Mouse (Mus musculus): ENCODE results near the gene Usp2. TPM values are rescaled to one million over a fixed set of nuclear protein-coding genes. Genes with fewer than 3 reads are reported as not detected.
A peak's percentile ranks its signal among the peaks of the same experiment; 100 is the strongest.

Usp2 gene
- 7.2 and 11.1 TPM in 2 replicates for polyA plus RNA-seq (2012; ENCODE audit: insufficient read depth, insufficient read length, missing spikeins)

GRCm38 (mm10) chr9:44066785-44067225 lies at the start of gene Usp2:
Usp2 (plus strand) TSS chr9:44067021.
- H3K4me3 ChIP-seq (ENCODE audit: insufficient read depth, low read depth, low read length): peak within 1 kb of the TSS; percentile 78
- H3K4me1 ChIP-seq (ENCODE audit: control insufficient read depth, insufficient read depth, insufficient read length, low read length): peaks cover 3% of the 10 kb centered on the region; the same call in 1 of the 2 replicates
- H3K27ac ChIP-seq (replicated peaks; ENCODE audit: low read depth, low read length): peak within 1 kb of the TSS; percentile 79

GRCm38 (mm10) chr9:44017846-44018245 lies 49.0 kb upstream of the Usp2 start:
- no peak overlapping the region for H3K27ac ChIP-seq (replicated peaks; ENCODE audit: low read depth, low read length)
- H3K4me3 ChIP-seq (ENCODE audit: insufficient read depth, low read depth, low read length): no peak overlapping the region
- no peaks in the 10 kb centered on the region for H3K4me1 ChIP-seq (ENCODE audit: control insufficient read depth, insufficient read depth, insufficient read length, low read length)

- no peak overlapping the region for H3K4me3 ChIP-seq (ENCODE audit: insufficient read depth, low read depth, low read length)
Observed at GRCm38 (mm10) chr9:44020001-44020400, 46.8 kb upstream of the Usp2 start.

DNA sequence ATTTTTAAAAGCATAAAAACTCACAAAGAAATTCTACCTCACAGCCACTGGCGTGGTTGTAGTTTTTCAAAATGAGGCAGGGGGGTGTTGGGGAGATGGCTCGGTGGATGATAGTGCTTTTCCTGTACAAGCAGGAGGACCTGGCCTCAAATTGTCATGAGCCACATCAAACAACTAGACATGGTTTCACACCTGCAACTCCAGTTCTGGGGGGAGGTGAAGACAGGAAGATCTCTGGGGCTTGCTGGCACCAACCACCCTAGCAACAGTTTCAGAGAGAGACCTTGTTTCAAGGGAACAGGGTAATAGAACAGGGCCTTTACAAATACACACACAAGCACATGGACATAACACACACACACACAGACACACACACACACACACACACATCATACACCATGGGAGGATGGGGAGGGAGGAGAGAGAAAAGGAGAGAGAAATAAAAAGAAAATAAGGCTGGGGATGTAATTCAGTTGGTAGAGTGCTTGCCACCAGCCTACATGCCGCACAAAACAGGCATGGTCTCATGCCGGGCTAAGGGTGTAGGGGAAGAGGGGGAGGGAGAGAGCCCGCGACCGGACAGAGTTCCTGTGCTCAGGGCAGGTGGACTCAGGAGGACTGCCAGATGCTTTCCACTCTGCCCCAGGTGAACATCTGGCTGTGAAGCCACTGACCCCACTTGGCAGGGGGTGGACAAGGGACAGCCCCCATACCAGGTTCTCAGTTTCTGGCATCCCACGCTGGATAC lies 44.5 kb upstream of the Usp2 start:
- Histone ChIP-seq H3K4me1 (ENCODE audit: control insufficient read depth, insufficient read depth, insufficient read length, low read length) (no peaks in the 10 kb centered on the region), H3K4me3 (ENCODE audit: insufficient read depth, low read depth, low read length) (no peak overlapping the region), H3K27ac (replicated peaks; ENCODE audit: low read depth, low read length) (no peak overlapping the region)

More at GRCm38 (mm10) chr9:44020001-44020400, 46.8 kb upstream of the Usp2 start:
- Histone ChIP-seq H3K27ac (replicated peaks; ENCODE audit: low read depth, low read length) (no peak overlapping the region), H3K4me1 (ENCODE audit: control insufficient read depth, insufficient read depth, insufficient read length, low read length) (no peaks in the 10 kb centered on the region)

GRCm38 (mm10) chr9:44024096-44024495 lies 42.7 kb upstream of the Usp2 start:
- Histone ChIP-seq H3K4me1 (ENCODE audit: control insufficient read depth, insufficient read depth, insufficient read length, low read length) (no peaks in the 10 kb centered on the region), H3K4me3 (ENCODE audit: insufficient read depth, low read depth, low read length) (no peak overlapping the region), H3K27ac (replicated peaks; ENCODE audit: low read depth, low read length) (no peak overlapping the region)

DNA sequence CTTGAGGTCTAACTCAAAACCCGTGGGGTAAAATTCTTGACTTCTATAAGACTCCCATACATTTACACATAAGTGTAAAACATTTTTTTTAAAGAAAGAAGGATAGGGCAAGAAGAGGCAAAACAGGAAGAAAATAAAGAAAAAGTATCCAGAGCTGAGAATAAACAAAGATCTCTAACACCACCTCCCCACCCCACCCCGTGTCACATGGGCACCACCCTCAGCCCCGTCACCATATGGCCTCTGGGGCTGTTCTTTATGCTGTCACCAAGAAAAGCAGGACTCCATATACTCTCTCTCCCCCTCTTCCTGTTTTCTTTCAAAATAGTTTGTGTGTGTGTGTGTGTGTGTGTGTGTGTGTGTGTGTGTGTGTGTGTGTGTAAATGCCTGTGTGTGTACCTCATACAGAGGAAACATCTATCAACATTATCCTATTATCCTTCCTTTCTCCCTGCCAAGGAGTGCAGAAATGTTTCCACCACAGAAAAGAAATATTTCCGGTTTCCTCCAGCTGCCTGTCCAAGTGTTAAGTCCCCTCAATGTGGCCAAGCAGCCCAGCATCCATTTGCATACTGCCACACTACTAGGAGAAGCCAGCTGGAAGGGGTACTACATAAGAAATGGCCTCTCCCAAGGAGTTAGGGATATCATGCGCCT lies 37.1 kb upstream of the Usp2 start:
- no peak overlapping the region for H3K4me3 ChIP-seq (ENCODE audit: insufficient read depth, low read depth, low read length)
- H3K27ac ChIP-seq (replicated peaks; ENCODE audit: low read depth, low read length): no peak overlapping the region
- H3K4me1 ChIP-seq (ENCODE audit: control insufficient read depth, insufficient read depth, insufficient read length, low read length): no peaks in the 10 kb centered on the region

DNA sequence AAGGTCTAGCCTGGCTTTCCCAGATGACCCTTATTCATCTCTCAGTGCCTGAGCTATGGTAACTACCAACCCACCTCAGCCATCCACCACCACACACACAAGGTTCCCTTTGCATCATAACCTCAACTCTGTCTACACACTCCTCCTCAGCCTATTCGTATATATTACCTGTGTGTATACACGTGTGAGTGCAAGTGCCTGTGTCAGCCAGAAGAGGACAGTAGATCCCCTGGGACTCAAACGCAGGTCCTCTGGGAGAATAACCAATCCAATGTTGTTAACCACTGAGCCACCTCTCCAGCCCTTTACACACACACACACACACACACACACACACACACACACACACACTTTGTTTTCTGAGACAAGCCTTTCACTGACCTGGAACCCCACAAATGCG lies 36.2 kb upstream of the Usp2 start:
- H3K4me3 ChIP-seq (ENCODE audit: insufficient read depth, low read depth, low read length): no peak overlapping the region
- H3K4me1 ChIP-seq (ENCODE audit: control insufficient read depth, insufficient read depth, insufficient read length, low read length): no peaks in the 10 kb centered on the region
- no peak overlapping the region for H3K27ac ChIP-seq (replicated peaks; ENCODE audit: low read depth, low read length)

- H3K27ac ChIP-seq (replicated peaks; ENCODE audit: low read depth, low read length): no peak overlapping the region
- no peak overlapping the region for H3K4me3 ChIP-seq (ENCODE audit: insufficient read depth, low read depth, low read length)
- no peaks in the 10 kb centered on the region for H3K4me1 ChIP-seq (ENCODE audit: control insufficient read depth, insufficient read depth, insufficient read length, low read length)
Observed at GRCm38 (mm10) chr9:44031079-44031478, 35.7 kb upstream of the Usp2 start.

GRCm38 (mm10) chr9:44031946-44032345 lies 34.9 kb upstream of the Usp2 start:
- H3K4me3 ChIP-seq (ENCODE audit: insufficient read depth, low read depth, low read length): no peak overlapping the region
- H3K4me1 ChIP-seq (ENCODE audit: control insufficient read depth, insufficient read depth, insufficient read length, low read length): no peaks in the 10 kb centered on the region
- no peak overlapping the region for H3K27ac ChIP-seq (replicated peaks; ENCODE audit: low read depth, low read length)

DNA sequence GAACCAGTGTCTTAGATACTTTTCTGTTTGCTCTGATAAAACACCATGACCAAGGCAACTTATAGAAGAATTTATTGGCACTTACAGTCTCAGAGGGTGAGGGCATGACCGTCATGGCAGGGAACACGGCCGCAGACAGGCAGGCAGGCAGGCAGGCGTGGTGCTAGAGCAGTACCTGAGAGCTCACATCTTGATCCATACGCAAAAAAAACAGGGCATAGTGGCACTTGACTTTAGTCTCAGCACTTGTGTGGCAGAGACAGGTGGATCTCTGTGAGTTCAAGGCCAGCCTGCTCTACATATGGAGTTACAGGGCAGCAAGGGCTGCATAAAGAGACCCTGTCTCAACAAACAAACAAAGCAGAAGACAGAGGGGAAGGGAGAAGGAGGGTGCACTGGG lies 33.5 kb upstream of the Usp2 start:
- Histone ChIP-seq H3K4me1 (ENCODE audit: control insufficient read depth, insufficient read depth, insufficient read length, low read length) (no peaks in the 10 kb centered on the region), H3K4me3 (ENCODE audit: insufficient read depth, low read depth, low read length) (no peak overlapping the region), H3K27ac (replicated peaks; ENCODE audit: low read depth, low read length) (no peak overlapping the region)

DNA sequence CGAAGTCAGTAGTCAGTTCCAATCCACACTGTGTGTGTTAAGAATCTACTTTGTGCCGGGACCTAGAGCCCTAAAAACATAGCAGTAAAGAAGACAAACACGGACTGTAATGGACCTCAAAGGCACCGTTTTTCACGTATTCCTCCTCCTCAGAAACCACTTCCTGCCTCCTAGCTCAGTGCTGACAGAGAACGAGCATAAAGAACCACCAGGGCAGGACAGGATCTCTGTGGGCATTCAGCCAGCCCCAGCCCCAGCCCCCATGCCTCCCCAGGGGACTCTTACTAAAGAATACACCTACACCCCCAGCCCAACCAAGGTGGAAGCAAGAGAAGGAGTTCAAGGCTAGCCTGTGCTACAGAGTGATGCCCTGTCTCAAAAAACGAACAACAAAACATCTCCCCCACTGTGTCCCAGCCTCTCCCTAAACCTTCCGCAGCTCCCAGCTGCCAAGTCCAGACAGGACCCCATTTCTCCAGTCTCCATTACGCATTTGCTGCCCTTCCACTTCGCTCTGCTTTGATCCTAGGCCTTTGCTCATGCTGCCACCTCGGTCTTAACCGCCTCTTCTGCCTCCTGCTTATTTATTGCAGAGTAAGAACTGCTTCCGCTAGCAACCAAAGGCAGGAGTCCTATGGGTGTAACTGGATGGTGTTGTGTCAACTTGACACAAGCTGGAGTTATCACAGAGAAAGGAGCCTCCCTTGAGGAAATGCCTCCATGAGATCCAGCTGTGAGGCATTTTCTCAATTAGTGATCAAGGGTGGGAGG lies 32.7 kb upstream of the Usp2 start:
- Histone ChIP-seq H3K4me1 (ENCODE audit: control insufficient read depth, insufficient read depth, insufficient read length, low read length) (no peaks in the 10 kb centered on the region), H3K4me3 (ENCODE audit: insufficient read depth, low read depth, low read length) (no peak overlapping the region), H3K27ac (replicated peaks; ENCODE audit: low read depth, low read length) (no peak overlapping the region)

DNA sequence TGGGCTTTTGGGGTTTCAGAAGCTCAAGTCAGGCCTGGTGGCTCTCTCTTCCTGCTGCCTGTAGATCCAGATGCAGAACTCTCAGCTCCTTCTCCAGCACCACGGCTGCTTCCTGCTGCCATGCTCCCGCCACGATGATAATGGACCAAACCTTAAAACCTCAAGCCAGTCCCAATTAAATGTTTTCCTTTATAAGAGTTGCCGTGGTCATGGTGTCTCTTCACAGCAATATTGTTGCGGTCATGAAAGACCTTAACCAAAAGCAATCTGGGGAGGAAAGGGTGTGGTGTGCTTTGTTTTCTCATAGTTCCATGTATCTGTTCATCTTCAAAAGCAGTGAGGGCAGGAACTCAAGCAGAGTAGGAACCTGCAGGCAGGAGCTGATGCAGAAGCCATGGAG lies 29.7 kb upstream of the Usp2 start:
- Histone ChIP-seq H3K4me1 (ENCODE audit: control insufficient read depth, insufficient read depth, insufficient read length, low read length) (no peaks in the 10 kb centered on the region), H3K4me3 (ENCODE audit: insufficient read depth, low read depth, low read length) (no peak overlapping the region), H3K27ac (replicated peaks; ENCODE audit: low read depth, low read length) (no peak overlapping the region)

DNA sequence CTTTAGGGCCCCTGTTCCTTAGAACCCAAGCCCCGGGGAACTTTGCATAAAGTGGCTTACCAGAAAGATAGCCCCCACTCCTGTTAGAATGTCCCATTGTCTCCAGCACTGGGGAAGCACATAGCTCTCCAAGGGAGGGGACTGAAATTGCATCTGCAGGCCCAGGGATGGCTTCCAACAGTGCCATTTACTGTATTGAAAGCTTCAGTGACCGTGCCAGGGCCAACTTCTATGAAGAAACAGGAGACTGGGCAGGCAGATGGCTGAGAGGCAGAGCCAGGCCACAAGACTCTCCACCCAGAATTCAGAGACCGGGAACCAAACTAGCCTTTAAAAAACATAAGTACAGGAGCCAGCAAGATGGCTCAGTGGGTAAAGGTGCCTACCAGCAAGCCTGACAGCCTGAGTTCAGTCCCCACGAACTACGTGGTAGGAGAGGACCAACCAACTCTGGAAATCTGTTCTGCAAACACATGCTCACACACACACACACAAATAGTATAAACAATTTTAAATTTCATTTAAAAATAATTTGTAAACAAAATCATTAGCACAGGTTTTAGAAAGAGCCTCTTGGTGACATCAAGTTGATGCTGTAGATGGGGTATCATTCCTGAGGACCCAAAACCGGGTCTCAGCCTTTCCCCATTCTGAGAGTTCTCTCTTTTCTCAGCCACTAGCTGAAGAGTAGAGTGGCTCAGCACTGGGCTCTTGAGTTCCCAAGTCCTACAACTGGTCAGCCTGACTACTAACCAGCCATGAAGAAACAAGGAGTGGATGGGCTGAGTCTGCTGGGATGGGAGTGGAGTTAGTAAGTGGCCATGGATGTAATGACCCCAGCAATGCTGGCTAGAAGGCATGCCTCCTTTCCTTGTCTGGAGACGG lies 25.1 kb upstream of the Usp2 start:
- 0 out of 2 replicates have a peak, but pooled peaks cover 2% of the 10 kb centered on the region for H3K4me1 ChIP-seq (ENCODE audit: control insufficient read depth, insufficient read depth, insufficient read length, low read length)
- H3K4me3 ChIP-seq (ENCODE audit: insufficient read depth, low read depth, low read length): no peak overlapping the region
- no peak overlapping the region for H3K27ac ChIP-seq (replicated peaks; ENCODE audit: low read depth, low read length)

DNA sequence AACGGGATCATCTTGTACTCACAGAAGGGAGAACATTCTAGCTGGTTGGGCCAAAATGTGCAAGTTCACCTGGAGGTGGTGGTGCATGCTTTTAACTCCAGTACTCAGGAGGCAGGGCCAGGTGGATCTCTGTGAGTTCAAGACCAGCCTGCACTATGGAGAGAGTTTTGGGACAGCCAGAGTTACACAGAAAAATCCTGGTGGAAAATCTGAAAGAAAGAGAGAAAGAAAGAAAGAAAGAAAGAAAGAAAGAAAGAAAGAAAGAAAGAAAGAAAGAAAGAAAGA lies 24.5 kb upstream of the Usp2 start:
- Histone ChIP-seq H3K4me1 (ENCODE audit: control insufficient read depth, insufficient read depth, insufficient read length, low read length) (0 out of 2 replicates have a peak, but pooled peaks cover 2% of the 10 kb centered on the region), H3K4me3 (ENCODE audit: insufficient read depth, low read depth, low read length) (no peak overlapping the region), H3K27ac (replicated peaks; ENCODE audit: low read depth, low read length) (no peak overlapping the region)
